Mouse (Mus musculus) small intestine, adult 2 months (tissue): Measurements from ENCODE around the gene Lrr1. TPM values are rescaled to one million over a fixed set of nuclear protein-coding genes. Genes with fewer than 3 reads are reported as not detected.

Experiments
- H3K27ac ChIP-seq: fragments of 200-500 bp; 2 replicates; pipeline ENCODE4 v1.5.1; 2012; ENCODE audit warnings: low read depth, low read length, control low read depth, inconsistent platforms; ENCODE audit not compliant: insufficient read depth
- H3K27me3 ChIP-seq: fragments of 200-500 bp; 2 replicates; pipeline ENCODE4 v1.6.1; 2012; ENCODE audit warnings: mild to moderate bottlenecking, moderate library complexity, low read length, inconsistent platforms; ENCODE audit not compliant: control insufficient read depth, insufficient read depth
- H3K36me3 ChIP-seq: fragments of 200-500 bp; 2 replicates; pipeline ENCODE4 v1.6.1; 2012; ENCODE audit warnings: mild to moderate bottlenecking, low read length, control low read depth, inconsistent platforms; ENCODE audit not compliant: control insufficient read depth, insufficient read depth
- H3K4me1 ChIP-seq: fragments of 200-500 bp; 2 replicates; pipeline ENCODE4 v1.6.1; 2012; ENCODE audit warnings: low read length, inconsistent platforms, mixed read lengths; ENCODE audit not compliant: control insufficient read depth, insufficient read depth, insufficient read length
- H3K4me3 ChIP-seq: fragments of 200-500 bp; 2 replicates; pipeline ENCODE4 v1.5.1; 2012; ENCODE audit warnings: low read depth, mild to moderate bottlenecking, control low read depth, inconsistent platforms, low read length, moderate library complexity
- CTCF ChIP-seq: fragments of 200-500 bp; IDR thresholded peaks from 2 replicates; pipeline ENCODE4 v1.5.1; 2012; ENCODE audit warnings: low read depth, mild to moderate bottlenecking, control low read depth, inconsistent platforms, low read length, moderate library complexity, mixed read lengths; ENCODE audit not compliant: insufficient replicate concordance, insufficient read length; ENCODE audit errors: extremely low read depth
- POLR2A ChIP-seq: fragments of 200-500 bp; IDR thresholded peaks from 2 replicates; pipeline ENCODE4 v1.6.1; 2012; ENCODE audit warnings: low read depth, mild to moderate bottlenecking, control low read depth, inconsistent platforms, low read length, moderate library complexity
- WGBS: fragments of 180-500 bp; shearing (Covaris S2); methylation state at CpG from one replicate; pipeline ENCODE4 v1.1.7; 2018; 5-methylcytosine and 5-hydroxymethylcytosine counted together
- polyA plus RNA-seq: library from polyadenylated mRNA; depleted of rRNA; stranded (reverse); fragments of >200 nt; gene quantifications from 2 replicates; pipeline ENCODE4 v1.2.3, GENCODE M21; 2012

Gene Lrr1
- polyA plus RNA-seq, 1 experiment: 0.90 TPM

DNA sequence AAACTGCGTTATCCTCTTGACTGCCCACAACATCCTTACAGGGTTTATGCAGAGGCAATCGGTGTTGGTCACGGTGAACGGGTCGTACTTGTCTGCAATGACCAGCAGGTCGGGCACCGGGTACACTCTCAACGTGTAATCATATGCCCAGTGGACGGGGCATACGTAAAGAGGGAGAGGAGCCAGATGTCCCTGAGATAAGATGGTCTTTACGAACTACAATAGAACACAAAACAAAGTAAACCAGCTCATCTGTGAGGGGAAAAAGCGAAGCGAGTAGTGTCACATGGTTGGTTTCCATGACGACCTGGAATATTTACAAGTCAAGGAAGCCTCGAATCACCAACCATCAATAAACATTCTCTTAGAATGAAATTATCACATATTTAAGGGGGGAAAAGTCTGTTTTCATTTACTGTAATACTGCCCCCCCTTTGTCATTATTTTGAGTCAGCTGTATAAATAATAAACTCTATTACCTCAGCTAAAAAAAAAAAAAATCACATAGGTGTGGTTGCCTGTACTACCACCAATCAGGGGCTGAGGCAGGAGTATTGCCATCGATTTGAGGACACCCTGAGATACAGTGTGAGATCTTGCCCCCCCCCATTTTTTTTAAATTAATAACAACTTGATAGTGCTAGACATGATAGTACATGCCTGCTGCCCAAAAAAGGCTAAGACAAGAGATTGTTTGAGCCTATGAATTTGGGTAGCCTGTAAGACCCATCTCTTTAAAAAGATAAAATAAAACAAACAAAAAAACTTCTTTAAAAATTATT lies 35.6 kb downstream of the Lrr1 start, which contains the start of gene Gm49384:
Gene Gm49384, minus strand, starts transcription at position 216 of the 782 bp plus-strand sequence.
- Histone ChIP-seq H3K4me1 (no peaks in the 10 kb centered on the region), H3K27ac (no peak within 1 kb of the TSS), H3K36me3 (peaks cover 6% of the 10 kb centered on the region), H3K27me3 (no peaks in the 10 kb centered on the region), H3K4me3 (no peak within 1 kb of the TSS)
- 84% methylated on average over 16 of the region's 16 CpGs for WGBS
- TF ChIP-seq CTCF (no peak), POLR2A (no peak)

- 94% methylated on average over 8 of the region's 8 CpGs for WGBS
- no peak overlapping the region for H3K27ac ChIP-seq
- H3K27me3 ChIP-seq: no peaks in the 10 kb centered on the region
- H3K4me3 ChIP-seq: no peak overlapping the region
- TF ChIP-seq POLR2A: no peak
- no peak for TF ChIP-seq CTCF
- H3K4me1 ChIP-seq: no peaks in the 10 kb centered on the region
- H3K36me3 ChIP-seq: no peaks in the 10 kb centered on the region; the same call in none of the 2 replicates
Measured at GRCm38 (mm10) chr12:69207396-69207795, 38.8 kb downstream of the Lrr1 start.

- 95% methylated on average over 7 of the region's 7 CpGs for WGBS
- H3K27me3 ChIP-seq: no peaks in the 10 kb centered on the region
- TF ChIP-seq CTCF: no peak
- no peak for TF ChIP-seq POLR2A
- no peak overlapping the region for H3K27ac ChIP-seq
- H3K4me3 ChIP-seq: no peak overlapping the region
- H3K4me1 ChIP-seq: no peaks in the 10 kb centered on the region
- H3K36me3 ChIP-seq: no peaks in the 10 kb centered on the region; the same call in none of the 2 replicates
Measured at GRCm38 (mm10) chr12:69207926-69208325, 39.3 kb downstream of the Lrr1 start.

DNA sequence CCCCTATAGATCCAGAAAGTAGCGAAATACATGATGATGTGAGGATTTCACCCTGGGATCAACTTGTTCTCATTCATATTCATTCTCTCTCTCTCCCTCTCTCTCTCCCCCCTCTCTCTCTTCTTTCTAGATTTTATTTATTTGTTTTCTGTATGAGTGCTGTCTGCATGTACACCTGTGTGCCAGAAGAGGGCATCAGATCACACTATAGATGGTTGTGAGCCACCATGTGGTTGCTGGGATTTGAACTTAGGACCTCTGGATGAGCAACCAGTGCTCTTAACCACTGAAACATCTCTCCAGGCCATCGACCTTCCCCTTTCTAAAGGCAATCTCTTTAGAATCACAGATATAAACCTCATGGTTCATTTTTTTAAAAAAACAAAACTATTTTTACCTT lies 39.9 kb downstream of the Lrr1 start:
- Histone ChIP-seq H3K36me3 (no peaks in the 10 kb centered on the region; the same call in none of the 2 replicates), H3K4me1 (no peaks in the 10 kb centered on the region), H3K4me3 (no peak overlapping the region), H3K27ac (no peak overlapping the region), H3K27me3 (no peaks in the 10 kb centered on the region)
- TF ChIP-seq CTCF: no peak
- no peak for TF ChIP-seq POLR2A
- 93% methylated on average over 2 of the region's 2 CpGs for WGBS

DNA sequence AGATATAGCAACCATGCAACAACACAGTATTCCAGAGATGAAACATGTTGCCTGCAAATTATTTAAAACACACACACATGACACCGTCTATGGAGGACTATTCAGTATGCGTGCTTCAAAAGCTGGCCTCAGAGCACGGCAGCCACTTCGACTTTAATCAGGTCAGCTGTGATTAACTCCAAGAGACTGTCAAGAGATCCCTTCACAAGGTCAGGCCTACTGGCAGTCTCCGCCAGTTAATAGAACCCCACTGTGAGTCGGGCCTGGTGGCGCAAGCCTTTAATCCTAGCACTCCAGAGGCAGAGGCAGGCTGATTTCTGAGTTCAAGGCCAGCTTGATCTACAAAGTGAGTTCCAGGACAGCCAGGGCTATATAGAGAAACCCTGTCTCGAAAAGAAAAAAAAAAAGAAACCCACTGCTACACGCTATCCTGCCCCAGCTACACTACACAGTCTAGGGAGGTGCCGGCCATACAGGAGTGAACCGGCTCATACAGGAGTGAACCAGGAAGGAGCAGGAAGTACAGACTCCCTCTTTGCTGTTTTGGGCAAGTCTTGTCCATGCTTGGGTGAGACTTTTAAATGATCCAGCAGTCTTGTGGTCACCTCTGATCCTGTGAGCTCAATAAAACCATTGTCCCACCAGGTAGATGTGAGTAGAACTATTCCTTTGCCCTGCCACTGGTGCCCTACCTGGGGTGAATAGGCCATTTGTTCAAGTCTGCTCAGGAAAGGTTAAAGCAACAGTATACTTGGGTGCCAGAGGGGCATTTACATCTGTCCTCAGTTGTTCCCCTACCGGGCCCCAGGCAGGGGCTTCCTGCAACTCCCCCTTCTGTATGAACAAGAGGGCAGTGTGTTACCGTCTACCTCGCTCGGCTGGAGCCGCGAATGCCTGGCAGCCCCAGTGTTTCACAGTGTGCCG lies 41.7 kb downstream of the Lrr1 start:
- no peak overlapping the region for H3K27ac ChIP-seq
- H3K4me3 ChIP-seq: no peak overlapping the region
- no peaks in the 10 kb centered on the region for H3K4me1 ChIP-seq
- TF ChIP-seq POLR2A: no peak
- TF ChIP-seq CTCF: no peak
- no peaks in the 10 kb centered on the region; the same call in none of the 2 replicates for H3K36me3 ChIP-seq
- no peaks in the 10 kb centered on the region for H3K27me3 ChIP-seq
- WGBS: 94% methylated on average over 18 of the region's 18 CpGs

- no peak for TF ChIP-seq CTCF
- no peak for TF ChIP-seq POLR2A
- Histone ChIP-seq H3K4me1 (no peaks in the 10 kb centered on the region), H3K36me3 (no peaks in the 10 kb centered on the region; the same call in none of the 2 replicates), H3K27ac (no peak overlapping the region), H3K4me3 (no peak overlapping the region), H3K27me3 (no peaks in the 10 kb centered on the region)
- WGBS: 79% methylated on average over 5 of the region's 5 CpGs
Measured at GRCm38 (mm10) chr12:69211057-69211456, 42.4 kb downstream of the Lrr1 start.
